Mouse (Mus musculus): ENCODE measurements at regions not wholly inside any gene's neighbourhood (a gene's known extent, or its start where the extent isn't known, plus 50 kb on each side); places are given as distances from the start of the nearest gene placed in this dataset.

DNA sequence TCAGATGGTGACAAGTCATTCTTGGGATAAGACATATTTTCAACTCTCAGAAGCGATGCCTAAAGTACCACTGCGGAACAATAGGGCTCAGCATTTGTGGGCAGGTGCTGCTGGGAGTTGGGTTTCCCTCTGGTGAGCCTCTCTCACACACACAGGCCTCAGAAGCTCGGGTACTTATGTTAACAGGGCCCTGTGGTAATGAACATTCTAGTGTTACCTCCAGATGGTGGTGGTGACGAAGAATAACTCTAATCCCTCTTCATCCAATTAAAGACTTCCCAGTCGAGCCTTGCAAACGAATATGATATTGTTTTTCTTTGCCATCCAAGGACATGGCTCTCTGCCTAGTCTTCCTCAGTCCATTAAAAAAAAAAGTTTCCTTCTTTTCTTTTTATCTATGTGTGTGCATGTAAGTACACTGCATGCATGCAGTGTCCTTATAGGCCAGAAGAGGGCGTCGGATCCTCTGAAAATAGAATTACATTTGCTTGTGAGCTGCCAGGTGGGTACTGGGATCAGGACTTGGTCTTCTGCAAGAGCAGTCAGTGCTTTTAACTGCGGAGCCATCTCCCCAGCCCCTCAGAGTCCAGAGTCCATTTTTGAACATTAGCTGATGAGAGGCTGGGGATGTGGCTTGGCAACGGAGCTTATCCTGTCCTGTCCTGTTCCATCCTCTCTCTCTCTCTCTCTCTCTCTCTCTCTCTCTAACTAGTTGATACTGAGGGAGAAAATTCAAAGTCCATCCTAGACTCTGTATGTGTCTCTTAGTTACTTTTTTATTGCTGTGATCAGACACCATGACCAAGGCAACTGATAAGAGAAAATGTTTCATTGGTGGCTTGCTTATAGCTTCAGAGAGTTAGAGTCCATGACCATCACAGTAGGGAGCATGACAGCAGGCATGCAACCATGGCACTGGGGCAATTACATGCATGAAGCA lies 146.3 kb upstream of the Usp9x start:
- Histone ChIP-seq H3K4me1 (ENCODE audit: control insufficient read depth, insufficient read depth, insufficient read length, low read length) (no peaks in the 10 kb centered on the region), H3K27ac (replicated peaks; ENCODE audit: low read depth, low read length) (no peak overlapping the region), H3K4me3 (ENCODE audit: insufficient read depth, low read depth, low read length) (no peak overlapping the region)

DNA sequence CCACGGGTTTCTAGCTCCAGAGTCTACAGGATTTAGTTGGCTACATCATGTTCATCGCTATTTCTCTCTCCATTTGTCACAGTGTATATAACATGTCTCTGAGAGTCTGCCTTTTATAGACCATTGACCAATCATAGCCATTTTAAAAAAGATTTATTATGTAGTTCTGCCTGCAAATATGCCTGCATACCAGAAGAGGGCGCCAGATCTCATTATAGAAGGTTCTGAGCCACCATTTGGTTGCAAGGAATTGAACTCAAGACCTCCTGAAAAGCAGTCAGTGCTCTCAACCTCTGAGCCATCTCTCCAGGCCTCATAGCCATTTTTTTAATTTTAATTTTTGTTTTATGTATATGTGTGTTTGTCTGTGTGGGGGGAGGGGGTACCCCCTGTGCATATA lies 151.7 kb upstream of the Usp9x start:
- Histone ChIP-seq H3K4me3 (ENCODE audit: insufficient read depth, low read depth, low read length) (no peak overlapping the region), H3K27ac (replicated peaks; ENCODE audit: low read depth, low read length) (no peak overlapping the region), H3K4me1 (ENCODE audit: control insufficient read depth, insufficient read depth, insufficient read length, low read length) (no peaks in the 10 kb centered on the region)

GRCm38 (mm10) chrX:12917105-12917504 lies 154.2 kb upstream of the Usp9x start:
- H3K4me3 ChIP-seq (ENCODE audit: insufficient read depth, low read depth, low read length), result 0 out of 2 replicates have a peak overlapping the region, but pooled peaks have one; percentile 3
- H3K27ac ChIP-seq (replicated peaks; ENCODE audit: low read depth, low read length), result no peak overlapping the region

GRCm38 (mm10) chrX:12916684-12917083 lies 154.6 kb upstream of the Usp9x start:
- no peaks in the 10 kb centered on the region for H3K4me1 ChIP-seq (ENCODE audit: control insufficient read depth, insufficient read depth, insufficient read length, low read length)
- no peak overlapping the region for H3K27ac ChIP-seq (replicated peaks; ENCODE audit: low read depth, low read length)
- H3K4me3 ChIP-seq (ENCODE audit: insufficient read depth, low read depth, low read length), result 0 out of 2 replicates have a peak overlapping the region, but pooled peaks have one; percentile 3

More at GRCm38 (mm10) chrX:12917105-12917504, 154.2 kb upstream of the Usp9x start:
- no peaks in the 10 kb centered on the region for H3K4me1 ChIP-seq (ENCODE audit: control insufficient read depth, insufficient read depth, insufficient read length, low read length)

GRCm38 (mm10) chrX:12900256-12900655 lies 138.4 kb upstream of the Med14 start:
- Histone ChIP-seq H3K4me1 (ENCODE audit: control insufficient read depth, insufficient read depth, insufficient read length, low read length) (no peaks in the 10 kb centered on the region), H3K4me3 (ENCODE audit: insufficient read depth, low read depth, low read length) (no peak overlapping the region), H3K27ac (replicated peaks; ENCODE audit: low read depth, low read length) (no peak overlapping the region)

DNA sequence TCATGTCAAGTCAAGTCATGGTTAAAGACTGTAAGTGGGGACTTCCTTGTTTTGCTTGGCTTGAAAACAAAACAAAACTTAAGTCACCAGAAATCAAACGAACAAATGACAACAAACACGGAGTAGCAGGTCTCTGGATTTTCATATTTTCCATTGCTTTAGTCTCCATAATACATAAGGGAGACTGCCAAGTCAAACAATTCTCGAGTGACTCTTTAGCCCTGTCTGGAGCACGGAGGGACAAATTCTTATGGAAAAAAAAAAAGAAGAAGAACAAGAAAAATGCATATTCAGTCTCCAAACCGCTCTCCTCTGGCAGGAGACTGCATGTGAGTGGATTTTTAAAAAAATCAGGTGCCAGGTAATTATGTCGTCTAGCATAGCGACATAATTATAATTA lies 129.6 kb upstream of the Med14 start:
- H3K27ac ChIP-seq (replicated peaks; ENCODE audit: low read depth, low read length), result no peak overlapping the region
- H3K4me3 ChIP-seq (ENCODE audit: insufficient read depth, low read depth, low read length), result no peak overlapping the region

DNA sequence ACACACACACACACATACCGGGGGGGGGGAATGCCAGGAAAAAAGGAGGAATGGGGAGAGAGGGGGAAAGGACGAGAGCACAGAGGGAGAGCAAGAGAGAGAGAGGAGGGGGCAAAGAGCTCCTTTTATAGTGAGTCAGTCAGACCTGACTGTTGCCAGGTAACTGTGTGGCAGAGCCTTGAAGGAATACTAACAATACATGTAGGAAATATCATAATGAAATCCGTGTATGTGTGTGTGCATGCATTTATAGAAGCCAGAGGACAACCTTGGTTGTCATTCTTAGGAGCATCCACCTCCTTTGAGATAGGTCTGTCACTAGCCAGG lies 127.6 kb upstream of the Med14 start:
- H3K4me3 ChIP-seq (ENCODE audit: insufficient read depth, low read depth, low read length), result no peak overlapping the region
- no peaks in the 10 kb centered on the region for H3K4me1 ChIP-seq (ENCODE audit: control insufficient read depth, insufficient read depth, insufficient read length, low read length)
- H3K27ac ChIP-seq (replicated peaks; ENCODE audit: low read depth, low read length), result no peak overlapping the region

More for the DNA sequence above, 129.6 kb upstream of the Med14 start:
- no peaks in the 10 kb centered on the region for H3K4me1 ChIP-seq (ENCODE audit: control insufficient read depth, insufficient read depth, insufficient read length, low read length)

DNA sequence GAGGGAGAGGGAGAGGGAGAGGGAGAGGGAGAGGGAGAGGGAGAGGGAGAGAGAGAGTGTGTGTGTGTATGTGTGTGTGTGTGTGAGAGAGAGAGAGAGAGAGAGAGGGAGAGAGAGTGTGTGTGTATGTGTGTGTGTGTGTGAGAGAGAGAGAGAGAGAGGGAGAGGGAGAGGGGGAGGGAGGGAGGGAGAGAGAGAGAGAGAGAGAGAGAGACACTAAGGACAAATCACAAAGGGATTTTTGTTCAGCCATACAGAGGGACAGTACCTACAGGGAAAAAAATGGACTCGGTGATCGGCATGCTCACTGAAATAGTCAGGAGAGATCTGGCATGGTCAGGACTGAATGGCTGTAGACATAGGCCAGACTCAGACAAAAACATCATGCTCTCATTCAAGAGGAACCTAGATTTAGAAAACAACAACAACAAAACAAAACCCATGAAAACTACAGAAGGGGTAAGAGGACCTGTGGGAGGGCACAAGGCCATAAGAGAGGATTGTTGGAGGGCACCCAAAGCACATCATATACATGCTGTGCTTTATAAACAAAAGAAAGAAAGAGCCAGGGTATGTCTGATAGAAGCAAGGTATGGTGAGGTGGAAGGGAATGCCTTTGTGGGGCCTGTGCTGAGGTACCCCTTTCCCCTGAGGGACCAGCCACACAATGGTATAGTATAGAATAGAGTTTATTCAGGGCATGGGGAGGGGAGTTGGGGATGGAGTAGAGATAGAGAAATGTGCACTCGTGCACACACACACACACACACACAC lies 127.0 kb upstream of the Med14 start:
- Histone ChIP-seq H3K27ac (replicated peaks; ENCODE audit: low read depth, low read length) (no peak overlapping the region), H3K4me3 (ENCODE audit: insufficient read depth, low read depth, low read length) (no peak overlapping the region), H3K4me1 (ENCODE audit: control insufficient read depth, insufficient read depth, insufficient read length, low read length) (no peaks in the 10 kb centered on the region)

DNA sequence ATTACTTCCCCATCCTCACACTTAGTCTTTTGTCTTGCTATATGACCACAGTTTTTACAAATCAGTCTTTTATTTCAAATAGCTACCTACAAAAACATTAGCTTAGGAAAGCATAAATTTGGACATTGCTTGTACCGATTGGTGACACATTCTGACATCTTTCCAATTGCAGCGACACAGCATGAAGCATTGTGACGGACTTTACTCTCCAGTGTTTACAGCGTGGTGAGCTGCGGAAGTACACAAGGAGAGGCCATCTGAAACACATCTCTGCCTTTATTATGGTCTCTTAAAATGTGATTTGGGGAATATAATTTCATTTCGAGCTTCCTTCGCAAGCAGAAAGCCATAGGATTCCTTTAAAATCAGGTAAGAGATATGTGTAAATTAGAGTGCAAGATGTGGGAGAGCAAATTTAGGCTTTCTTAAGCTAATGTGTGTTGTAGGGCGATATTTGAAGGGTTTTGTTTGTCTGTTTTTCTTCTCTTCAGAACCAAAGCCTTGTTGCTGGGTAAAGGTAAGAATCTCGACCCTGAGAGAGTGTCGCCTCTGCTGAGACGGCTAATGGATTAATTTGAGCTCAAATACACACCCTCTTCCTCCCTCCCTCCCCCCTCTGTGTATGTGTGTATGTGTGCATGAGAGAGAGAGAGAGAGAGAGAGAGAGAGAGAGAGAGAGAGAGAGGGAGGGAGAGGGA lies 126.3 kb upstream of the Med14 start:
- no peaks in the 10 kb centered on the region for H3K4me1 ChIP-seq (ENCODE audit: control insufficient read depth, insufficient read depth, insufficient read length, low read length)

DNA sequence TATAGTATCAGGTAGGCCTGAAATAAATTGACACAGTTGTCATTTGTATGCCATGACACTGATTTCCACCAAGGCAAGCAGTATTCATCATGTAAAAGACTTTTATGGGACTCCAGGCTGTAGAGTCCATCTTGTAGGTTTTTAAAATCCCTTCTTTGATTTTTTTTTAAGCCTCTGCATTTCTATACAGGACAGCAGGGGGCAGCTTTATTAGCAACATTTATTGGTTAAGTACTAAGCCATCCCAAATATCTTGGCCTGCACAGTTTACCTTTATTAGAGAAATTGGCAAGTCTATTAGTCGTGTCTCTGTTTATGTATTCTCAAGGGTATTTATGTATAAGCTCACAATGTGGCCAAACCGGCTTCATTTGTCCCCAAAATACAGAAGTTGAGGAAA lies 125.6 kb upstream of the Med14 start:
- no peak overlapping the region for H3K4me3 ChIP-seq (ENCODE audit: insufficient read depth, low read depth, low read length)
- no peaks in the 10 kb centered on the region for H3K4me1 ChIP-seq (ENCODE audit: control insufficient read depth, insufficient read depth, insufficient read length, low read length)
- H3K27ac ChIP-seq (replicated peaks; ENCODE audit: low read depth, low read length), result no peak overlapping the region

More for the DNA sequence above, 126.3 kb upstream of the Med14 start:
- Histone ChIP-seq H3K27ac (replicated peaks; ENCODE audit: low read depth, low read length) (no peak overlapping the region), H3K4me3 (ENCODE audit: insufficient read depth, low read depth, low read length) (no peak overlapping the region)

DNA sequence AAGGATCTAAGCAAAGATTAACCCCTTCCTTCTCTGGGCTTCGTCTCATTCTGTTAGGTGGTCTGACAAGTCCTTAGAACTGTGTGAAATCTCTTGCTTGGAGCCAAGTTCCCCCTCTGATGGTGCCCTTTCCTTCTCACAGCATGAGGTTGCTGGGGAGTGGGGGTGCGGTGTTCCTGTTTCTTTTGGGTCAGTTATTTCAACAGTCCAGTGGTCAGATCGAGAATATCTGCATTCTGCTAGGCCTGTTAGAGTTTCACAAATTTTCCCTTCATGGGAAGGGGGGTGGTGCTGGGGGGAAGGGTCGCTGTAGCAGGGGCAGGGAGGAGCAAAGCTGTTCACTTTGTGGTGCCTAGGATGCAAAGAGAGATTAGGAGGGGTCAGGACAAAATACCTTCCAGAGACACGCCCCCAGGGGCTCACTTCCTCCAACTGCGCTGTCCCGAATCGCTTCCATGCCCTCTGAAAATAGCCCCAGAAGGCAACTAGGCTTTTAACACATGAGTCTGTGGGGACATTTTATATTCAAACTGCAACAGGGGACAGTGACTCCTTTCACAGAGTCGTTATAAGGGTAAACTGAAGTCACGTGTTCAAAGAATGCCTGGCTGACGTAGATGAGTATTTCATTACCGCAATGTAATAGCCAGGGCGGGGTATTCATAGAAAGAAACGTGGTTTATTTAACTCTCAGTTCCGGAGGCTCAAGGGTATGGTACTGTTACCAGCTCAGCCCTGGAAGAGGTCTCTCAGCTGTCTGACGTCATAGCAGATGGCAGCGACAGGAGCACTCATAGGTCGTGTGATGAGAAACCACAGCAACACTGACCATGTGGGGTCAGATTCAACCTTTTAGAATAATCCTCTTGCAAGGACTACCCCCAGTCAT lies 124.5 kb upstream of the Med14 start:
- Histone ChIP-seq H3K4me1 (ENCODE audit: control insufficient read depth, insufficient read depth, insufficient read length, low read length) (no peaks in the 10 kb centered on the region), H3K4me3 (ENCODE audit: insufficient read depth, low read depth, low read length) (peak overlapping the region; percentile 36), H3K27ac (replicated peaks; ENCODE audit: low read depth, low read length) (no peak overlapping the region)

- H3K4me3 ChIP-seq (ENCODE audit: insufficient read depth, low read depth, low read length), result no peak overlapping the region
- H3K4me1 ChIP-seq (ENCODE audit: control insufficient read depth, insufficient read depth, insufficient read length, low read length), result no peaks in the 10 kb centered on the region
- H3K27ac ChIP-seq (replicated peaks; ENCODE audit: low read depth, low read length), result no peak overlapping the region
Measured at GRCm38 (mm10) chrX:12879233-12879632, 117.4 kb upstream of the Med14 start.

DNA sequence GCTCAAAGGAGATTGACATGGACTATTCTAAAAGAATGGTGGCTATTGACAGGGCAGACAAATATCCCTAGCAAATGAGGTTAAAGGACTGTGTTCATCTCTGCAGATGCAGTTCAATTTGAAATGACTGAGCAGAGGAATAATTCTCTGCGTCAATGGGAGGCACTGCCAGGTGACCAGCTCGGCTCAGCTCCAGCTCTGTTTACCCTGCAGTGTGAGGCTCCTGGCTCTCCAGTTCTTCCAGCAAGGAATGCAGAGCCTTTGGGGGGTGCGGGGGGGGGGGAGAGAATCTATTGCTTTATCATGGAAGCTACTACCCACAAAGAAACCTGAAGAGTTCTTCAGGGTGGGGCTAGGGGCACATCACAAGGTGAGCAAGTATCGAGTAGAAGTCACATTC lies 115.6 kb upstream of the Med14 start:
- Histone ChIP-seq H3K4me1 (ENCODE audit: control insufficient read depth, insufficient read depth, insufficient read length, low read length) (no peaks in the 10 kb centered on the region), H3K4me3 (ENCODE audit: insufficient read depth, low read depth, low read length) (no peak overlapping the region), H3K27ac (replicated peaks; ENCODE audit: low read depth, low read length) (no peak overlapping the region)

- Histone ChIP-seq H3K4me3 (ENCODE audit: insufficient read depth, low read depth, low read length) (peak overlapping the region; percentile 55), H3K27ac (replicated peaks; ENCODE audit: low read depth, low read length) (no peak overlapping the region), H3K4me1 (ENCODE audit: control insufficient read depth, insufficient read depth, insufficient read length, low read length) (no peaks in the 10 kb centered on the region)
Measured at GRCm38 (mm10) chrX:12873698-12874144, 111.8 kb upstream of the Med14 start.
